Mouse (Mus musculus) liver, embryonic 14.5 days (tissue): Measurements from ENCODE around the gene Dram2. TPM values are rescaled to one million over a fixed set of nuclear protein-coding genes. Genes with fewer than 3 reads are reported as not detected.
"Not testable (repeated sequence)": the region's sequence is repeated elsewhere in the genome, so short reads cannot be mapped to it uniquely, and the experiment has no call there.

Source experiments
- ATAC-seq: fragments of 200-750 bp; cut with Nextera tagmentation; 2 replicates; pipeline ENCODE4 v1.8.0; 2017; ENCODE audit warnings: moderate number of reproducible peaks, mild to moderate bottlenecking, moderate library complexity; ENCODE audit not compliant: insufficient read depth
- DNase-seq, 3 experiments: peaks; one replicate each; pipeline ENCODE4 v3.0.0-alpha.2; 2012 to 2013; ENCODE audit warnings: low read depth in 3 of 3, low spot score in 3 of 3
- H3K27ac ChIP-seq: fragments of 300-500 bp; sonication (generic); 2 replicates; pipeline ENCODE4 v1.5.1; 2014; ENCODE audit warnings: moderate library complexity, mild to moderate bottlenecking, control low read depth, inconsistent platforms
- H3K27me3 ChIP-seq: fragments of 300-500 bp; sonication (generic); 2 replicates; pipeline ENCODE4 v1.6.1; 2014; ENCODE audit warnings: mild to moderate bottlenecking, low read length, moderate library complexity; ENCODE audit not compliant: control insufficient read depth, insufficient read depth
- H3K36me3 ChIP-seq: fragments of 300-500 bp; sonication (generic); replicated peaks from 2 replicates; pipeline ENCODE4 v1.6.1; 2014; ENCODE audit warnings: low read depth; ENCODE audit not compliant: control insufficient read depth, insufficient read depth
- H3K4me1 ChIP-seq, 2 experiments: fragments of 200-500 bp in 1 of 2; fragments of 300-500 bp in 1 of 2; sonication (generic) in 1 of 2; replicated peaks; 2 replicates each; pipeline ENCODE4 v1.6.1; 2012 to 2014; ENCODE audit warnings: antibody characterized with exemption in 1 of 2, inconsistent platforms in 1 of 2, low read length in 1 of 2; ENCODE audit not compliant: control insufficient read depth in 2 of 2, insufficient read depth in 2 of 2
- H3K4me2 ChIP-seq: fragments of 300-500 bp; sonication (generic); 2 replicates; pipeline ENCODE4 v1.6.1; 2014; ENCODE audit warnings: low read depth, mild to moderate bottlenecking, control low read depth, moderate library complexity
- H3K4me3 ChIP-seq, 2 experiments: fragments of 200-500 bp in 1 of 2; fragments of 300-500 bp in 1 of 2; sonication (generic) in 1 of 2; 2 replicates each; pipeline ENCODE4 v1.5.1; 2012 to 2014; ENCODE audit warnings: low read depth in 2 of 2, low read length in 2 of 2, mild to moderate bottlenecking in 2 of 2, control low read depth in 1 of 2, inconsistent platforms in 1 of 2, moderate library complexity in 1 of 2; ENCODE audit not compliant: insufficient read depth in 1 of 2
- H3K9ac ChIP-seq: fragments of 300-500 bp; sonication (generic); replicated peaks from 2 replicates; pipeline ENCODE4 v1.6.1; 2014; ENCODE audit warnings: mild to moderate bottlenecking, control low read depth, moderate library complexity
- H3K9me3 ChIP-seq: fragments of 300-500 bp; sonication (generic); 2 replicates; pipeline ENCODE4 v1.6.1; 2016; ENCODE audit warnings: low read length, mixed read lengths; ENCODE audit not compliant: control insufficient read depth
- CTCF ChIP-seq: IDR thresholded peaks from 2 replicates; pipeline ENCODE4 v1.5.1; 2016; ENCODE audit warnings: antibody characterized with exemption, low read depth, control low read depth
- EP300 ChIP-seq: IDR thresholded peaks from 2 replicates; pipeline ENCODE4 v1.6.1; 2016; ENCODE audit warnings: antibody characterized with exemption, low read depth
- WGBS: fragments of 180-500 bp; shearing (Covaris S2); extraction: QIAGEN DNeasy Blood & Tissue Kit; methylation state at CpG from one replicate; pipeline ENCODE4 v1.1.7; 2014; ENCODE audit not compliant: insufficient replicate concordance; 5-methylcytosine and 5-hydroxymethylcytosine counted together
- polyA plus RNA-seq, 2 experiments: library from polyadenylated mRNA; depleted of rRNA in 1 of 2; stranded (reverse) in 1 of 2; unstranded in 1 of 2; fragments of >200 nt; fragmentation: Nextera tagmentation in 1 of 2; extraction: Ambion mirVana in 1 of 2; gene quantifications; 2 replicates each; pipeline versions ENCODE4 v1.2.1 to v1.2.3; 2012 to 2014

Dram2 gene
- polyA plus RNA-seq, 2 experiments: 15.8 to 28.3 TPM

- no peak for DNase-seq
- 72% methylated on average over 3 of the region's 3 CpGs for WGBS
- ATAC-seq: no peak
Measured at GRCm38 (mm10) chr3:106565876-106566275, 18.3 kb downstream of the Dram2 start.

GRCm38 (mm10) chr3:106573191-106573590, 25.6 kb downstream of the Dram2 start:
- Histone ChIP-seq H3K9me3 (no peaks in the 10 kb centered on the region), H3K4me2 (no peak overlapping the region), H3K27me3 (no peaks in the 10 kb centered on the region), H3K36me3 (no peaks in the 10 kb centered on the region), H3K27ac (no peak overlapping the region), H3K4me3 (no peak overlapping the region), H3K9ac (no peak overlapping the region), H3K4me1 (no peaks in the 10 kb centered on the region)
- ATAC-seq (no peak), DNase-seq (no peak)
- TF ChIP-seq CTCF: no peak
- TF ChIP-seq EP300: no peak
- WGBS: 49% methylated on average over 3 of the region's 3 CpGs

More at GRCm38 (mm10) chr3:106565876-106566275, 18.3 kb downstream of the Dram2 start:
- Histone ChIP-seq H3K4me3 (no peak overlapping the region), H3K4me2 (no peak overlapping the region), H3K27me3 (no peaks in the 10 kb centered on the region), H3K36me3 (no peaks in the 10 kb centered on the region), H3K27ac (no peak overlapping the region), H3K9ac (no peak overlapping the region), H3K9me3 (no peaks in the 10 kb centered on the region), H3K4me1 (no peaks in the 10 kb centered on the region)
- TF ChIP-seq EP300 (no peak), CTCF (no peak)

- H3K27ac ChIP-seq: no peak overlapping the region
- no peaks in the 10 kb centered on the region for H3K4me1 ChIP-seq
- no peak overlapping the region for H3K4me2 ChIP-seq
- no peaks in the 10 kb centered on the region for H3K9me3 ChIP-seq
- no peak overlapping the region for H3K9ac ChIP-seq
- TF ChIP-seq CTCF (no peak), EP300 (no peak)
- ATAC-seq (no peak), DNase-seq (no peak)
- H3K27me3 ChIP-seq: no peaks in the 10 kb centered on the region
- no peak overlapping the region for H3K4me3 ChIP-seq
- H3K36me3 ChIP-seq: no peaks in the 10 kb centered on the region
- 70% methylated on average over 2 of the region's 2 CpGs for WGBS
Measured at GRCm38 (mm10) chr3:106579296-106579695, 31.7 kb downstream of the Dram2 start.

GRCm38 (mm10) chr3:106593631-106594030, 46.0 kb downstream of the Dram2 start:
- 68% methylated on average over 4 of the region's 4 CpGs for WGBS

GRCm38 (mm10) chr3:106618103-106618502, 70.5 kb downstream of the Dram2 start:
- no peak for DNase-seq
- Histone ChIP-seq H3K4me1 (no peaks in the 10 kb centered on the region), H3K27ac (no peak overlapping the region), H3K27me3 (no peaks in the 10 kb centered on the region), H3K36me3 (no peaks in the 10 kb centered on the region), H3K4me2 (no peak overlapping the region), H3K4me3 (no peak overlapping the region), H3K9ac (no peak overlapping the region), H3K9me3 (no peaks in the 10 kb centered on the region)
- ATAC-seq: no peak
- TF ChIP-seq CTCF (no peak), EP300 (no peak)
- WGBS: 62% methylated on average over 1 of the region's 1 CpGs

More at GRCm38 (mm10) chr3:106593631-106594030, 46.0 kb downstream of the Dram2 start:
- H3K4me3 ChIP-seq, H3K9ac ChIP-seq, H3K27ac ChIP-seq, H3K27me3 ChIP-seq, H3K9me3 ChIP-seq, DNase-seq, H3K4me2 ChIP-seq, H3K4me1 ChIP-seq, H3K36me3 ChIP-seq, ATAC-seq: not testable (repeated sequence)

Other genes starting within 250 kb of the Dram2 start
- gene Chil6, start 141.6 kb upstream of the Dram2 start, polyA plus RNA-seq (2012; rRNA removed): 0.04 and 0.08 TPM in 2 replicates
- not detected in 2 replicates for gene Chil6, start 141.6 kb upstream of the Dram2 start, polyA plus RNA-seq (2014; fragmentation: Nextera tagmentation; extraction: Ambion mirVana)
- gene Dennd2d, start 65.4 kb upstream of the Dram2 start, polyA plus RNA-seq (2012; rRNA removed): 1.7 and 2.1 TPM in 2 replicates
- 4.0 and 4.2 TPM in 2 replicates for gene Dennd2d, start 65.4 kb upstream of the Dram2 start, polyA plus RNA-seq (2014; fragmentation: Nextera tagmentation; extraction: Ambion mirVana)
- 10.1 and 10.8 TPM in 2 replicates for gene Cept1, start within 50 bp of the Dram2 start, polyA plus RNA-seq (2012; rRNA removed)
- gene Cept1, start within 50 bp of the Dram2 start, polyA plus RNA-seq (2014; fragmentation: Nextera tagmentation; extraction: Ambion mirVana): 27.1 and 27.6 TPM in 2 replicates
- gene Lrif1, start 137.2 kb downstream of the Dram2 start, polyA plus RNA-seq (2012; rRNA removed): 1.7 and 3.0 TPM in 2 replicates
- 4.0 and 4.4 TPM in 2 replicates for gene Lrif1, start 137.2 kb downstream of the Dram2 start, polyA plus RNA-seq (2014; fragmentation: Nextera tagmentation; extraction: Ambion mirVana)
- gene Cd53, start 242.4 kb downstream of the Dram2 start, polyA plus RNA-seq (2012; rRNA removed): 9.2 and 10.1 TPM in 2 replicates
- gene Cd53, start 242.4 kb downstream of the Dram2 start, polyA plus RNA-seq (2014; fragmentation: Nextera tagmentation; extraction: Ambion mirVana): 22.4 and 28.9 TPM in 2 replicates